Mouse (Mus musculus): ENCODE measurements around the gene H2afv.

H2afv gene

GRCm38 (mm10) chr11:6444077-6444853, at the start of gene H2afv:
Gene H2afv (minus strand): TSS chr11:6444443.
- peak; percentile 99 for DNase-seq (ENCODE audit: low read depth, low spot score)

DNA sequence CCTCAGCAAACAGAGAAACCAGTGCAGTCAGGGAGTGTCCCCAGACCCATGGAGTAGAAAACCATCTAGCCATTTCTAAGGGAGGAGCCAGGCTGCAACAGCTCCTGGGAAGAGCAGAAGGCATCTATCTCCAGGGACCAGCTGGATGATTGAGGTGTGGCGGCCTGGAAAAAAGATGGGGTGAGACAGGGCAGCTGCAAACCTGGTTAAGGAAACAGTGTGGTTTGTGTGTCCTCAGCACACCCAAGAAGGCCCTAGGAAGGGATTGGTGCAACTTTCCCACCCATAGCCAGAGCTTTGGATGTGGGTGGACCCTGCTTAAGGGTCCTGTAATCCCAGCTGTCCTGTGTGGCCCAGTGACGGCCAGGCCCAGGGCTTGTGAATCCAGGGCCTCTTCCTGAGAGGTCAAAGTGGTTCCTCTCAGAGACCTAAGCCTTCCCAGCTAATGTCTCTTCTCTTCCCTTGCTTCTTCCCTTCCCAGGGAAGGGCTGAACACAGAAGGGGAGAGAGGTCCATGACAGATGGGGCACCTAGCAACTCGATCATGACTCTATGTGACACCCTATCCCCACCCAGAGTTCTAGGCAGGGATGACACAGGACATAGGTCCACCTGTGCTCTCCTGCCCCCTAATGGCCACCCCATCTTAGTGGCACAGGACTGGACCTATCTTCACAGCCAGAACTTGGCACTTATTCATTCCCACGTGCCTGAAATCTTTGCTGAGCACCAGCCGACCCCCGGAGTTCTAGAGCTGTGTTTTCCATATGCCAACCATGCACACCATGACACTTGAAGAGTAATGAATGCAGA, 45.7 kb upstream of the H2afv start:
- no peak for DNase-seq (ENCODE audit: low read depth, low spot score)

GRCm38 (mm10) chr11:6489257-6489656, 45.0 kb upstream of the H2afv start:
- no peak for DNase-seq (ENCODE audit: low read depth, low spot score)

DNA sequence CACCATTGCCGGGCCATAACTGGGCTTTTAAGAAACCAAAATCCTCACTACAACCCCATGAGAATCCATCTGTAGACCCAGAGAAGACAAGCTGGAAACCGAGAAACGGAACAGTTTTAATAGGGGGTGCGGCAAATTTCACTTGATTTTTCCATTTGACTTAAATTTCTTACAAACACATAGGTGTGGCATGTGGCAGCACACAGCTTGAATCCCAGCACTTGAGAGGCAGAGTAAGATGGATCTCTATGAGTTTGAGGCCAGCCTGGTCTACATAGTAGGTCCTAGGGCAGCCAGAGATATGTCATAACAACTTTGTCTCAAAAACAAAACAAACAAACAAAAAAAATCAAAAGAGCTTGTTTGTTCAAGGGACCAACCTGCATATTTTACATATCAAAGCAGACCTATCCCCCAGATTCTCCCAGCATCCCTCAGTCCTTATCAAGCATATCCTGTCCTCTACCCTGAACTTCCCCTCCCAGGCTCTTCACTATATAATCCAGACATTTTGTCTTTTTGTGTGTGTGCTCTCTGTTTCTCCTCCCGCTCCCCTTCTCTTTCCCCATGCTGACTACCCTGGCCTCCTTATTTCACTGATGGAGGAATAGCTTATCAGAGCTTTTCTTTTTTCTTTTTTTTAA, 43.9 kb upstream of the H2afv start:
- DNase-seq (ENCODE audit: low read depth, low spot score), result no peak

DNA sequence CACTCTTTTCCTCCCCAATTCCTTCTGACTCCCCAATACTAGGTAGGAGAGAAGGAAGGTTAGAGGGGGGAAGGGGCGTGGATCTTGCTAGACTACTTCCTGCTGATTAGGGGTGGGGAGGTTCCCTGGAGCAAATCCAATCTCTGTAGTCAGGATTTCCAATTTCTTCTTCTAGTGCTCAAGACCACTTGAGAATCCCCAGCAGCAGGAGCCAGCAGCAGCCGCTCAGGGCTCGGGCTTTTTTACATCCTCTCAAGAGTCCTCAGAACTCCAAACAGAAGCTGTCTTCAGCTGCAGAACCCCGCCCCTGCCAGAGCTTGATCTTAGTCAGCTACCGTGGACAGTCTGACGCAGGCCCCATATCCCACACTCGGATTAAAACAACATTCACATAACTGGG, 43.3 kb upstream of the H2afv start:
- DNase-seq (ENCODE audit: low read depth, low spot score), result no peak

GRCm38 (mm10) chr11:6486916-6487315, 42.7 kb upstream of the H2afv start:
- DNase-seq (ENCODE audit: low read depth, low spot score), result no peak

DNA sequence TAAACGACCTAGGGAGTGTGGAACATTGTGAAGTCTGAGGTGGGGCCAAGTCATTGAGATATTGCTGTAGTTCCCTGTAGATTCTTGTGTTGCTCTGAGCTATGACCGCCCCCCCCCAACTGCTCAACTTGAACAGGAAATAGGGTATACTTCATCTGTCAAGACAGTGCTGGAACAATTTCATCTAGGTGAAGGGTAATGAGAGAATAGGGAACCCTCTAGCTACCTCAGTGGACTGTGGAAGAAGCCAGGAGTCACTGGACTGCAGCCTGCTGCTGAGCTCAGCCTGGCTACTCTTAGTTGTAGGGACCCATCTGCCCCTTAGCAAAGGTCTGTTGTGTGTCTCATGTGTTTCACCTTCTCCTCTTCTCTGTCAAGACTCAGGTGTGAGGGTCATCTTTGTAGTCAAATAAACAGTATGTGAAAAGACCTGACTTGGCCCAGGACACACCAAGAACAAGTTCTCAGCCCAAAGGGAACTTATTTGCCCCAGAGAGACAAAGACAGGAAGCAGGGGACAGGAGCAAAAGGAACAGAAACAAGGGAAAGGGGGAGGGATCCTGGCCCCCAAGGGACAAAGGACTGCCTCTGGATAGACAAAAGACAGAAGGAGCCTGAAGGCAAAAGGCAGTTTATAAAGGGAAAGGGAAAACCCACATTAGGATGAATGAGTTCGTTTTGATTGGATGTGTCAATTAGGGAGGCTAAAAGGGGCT, 40.2 kb upstream of the H2afv start:
- DNase-seq (ENCODE audit: low read depth, low spot score), result no peak

- DNase-seq (ENCODE audit: low read depth, low spot score), result no peak
These were observed 38.9 kb upstream of the H2afv start for GRCm38 (mm10) chr11:6483103-6483502.

DNA sequence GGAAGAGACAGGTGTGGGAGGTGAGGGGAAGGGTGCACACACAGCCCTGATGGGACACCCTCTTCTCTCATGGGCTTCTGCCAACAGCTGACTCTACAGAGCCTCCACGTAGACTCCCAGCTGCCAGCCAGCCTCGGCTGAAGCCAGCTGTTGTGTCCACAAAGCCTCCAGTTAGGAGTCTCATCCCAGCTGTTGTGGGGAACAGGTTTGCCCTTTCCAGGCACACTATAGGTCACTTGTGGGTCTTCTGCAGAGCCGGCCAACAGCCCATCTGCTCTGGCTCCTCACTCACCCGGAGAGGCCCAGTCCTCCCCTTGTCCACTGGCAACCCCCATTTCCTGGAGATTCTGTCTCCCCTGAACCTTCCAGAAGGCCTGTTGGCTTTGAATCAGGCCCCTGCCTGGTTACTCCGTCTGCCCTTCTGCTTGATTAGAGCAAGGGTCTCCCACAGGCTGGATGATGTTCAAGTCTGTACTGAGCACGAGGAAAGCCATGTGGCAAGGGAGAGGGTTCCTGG, 37.5 kb upstream of the H2afv start:
- DNase-seq (ENCODE audit: low read depth, low spot score), result no peak

DNA sequence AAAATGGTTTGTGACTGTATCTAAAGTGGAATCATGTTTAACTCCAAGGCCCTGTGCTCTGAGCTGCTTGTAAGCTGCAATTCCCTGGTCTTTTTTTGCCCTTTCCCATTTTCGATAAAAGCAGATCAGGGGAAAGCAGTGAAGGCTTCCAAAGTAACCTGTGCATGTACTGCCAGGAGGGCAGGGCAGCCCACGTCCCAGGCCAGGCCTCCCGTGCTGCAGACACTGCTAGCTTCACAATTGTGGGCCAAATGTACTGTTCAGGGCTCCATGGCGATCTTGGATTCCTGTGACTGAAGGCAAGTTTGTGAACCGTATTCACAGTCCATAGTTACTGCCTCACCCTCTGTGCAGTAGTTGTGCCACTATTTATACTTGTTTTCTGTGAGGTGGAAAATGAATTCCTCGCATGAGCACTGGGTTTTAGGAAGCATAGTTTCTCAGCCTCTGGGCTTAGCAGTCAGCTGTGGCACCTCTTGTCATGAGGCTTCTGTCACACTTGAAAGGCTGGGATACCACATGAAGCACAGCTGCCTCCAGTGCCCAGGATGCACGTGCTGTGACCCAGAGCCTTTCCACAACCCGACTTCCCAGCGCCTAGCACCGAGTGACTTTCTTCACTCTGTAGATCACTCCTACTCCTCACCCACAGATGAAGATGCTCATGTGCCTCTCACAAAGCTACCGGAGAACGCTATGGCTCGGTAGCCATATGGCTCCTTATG, 36.6 kb upstream of the H2afv start:
- no peak for DNase-seq (ENCODE audit: low read depth, low spot score)

GRCm38 (mm10) chr11:6480191-6480590, 35.9 kb upstream of the H2afv start:
- DNase-seq (ENCODE audit: low read depth, low spot score), result no peak

DNA sequence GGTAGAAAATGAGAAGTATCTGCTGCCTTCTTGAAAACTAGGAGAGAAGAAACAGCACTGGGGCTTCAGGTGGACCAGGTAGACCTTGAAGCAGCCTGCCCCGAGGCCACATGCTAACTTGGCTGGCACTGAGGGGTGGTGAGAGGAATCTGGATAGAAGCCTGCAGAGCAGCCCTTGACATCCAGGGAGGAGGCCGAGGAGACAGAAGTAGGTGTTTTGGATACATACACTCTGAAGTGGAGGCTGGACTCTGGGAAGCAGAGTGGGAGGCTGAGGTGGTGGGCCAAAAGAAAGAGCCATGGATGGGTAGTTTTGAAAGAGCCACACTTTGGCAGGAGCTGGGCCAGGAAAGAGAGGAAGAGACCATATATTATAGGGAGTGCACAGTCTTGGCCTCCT, 35.0 kb upstream of the H2afv start:
- DNase-seq (ENCODE audit: low read depth, low spot score), result no peak

DNA sequence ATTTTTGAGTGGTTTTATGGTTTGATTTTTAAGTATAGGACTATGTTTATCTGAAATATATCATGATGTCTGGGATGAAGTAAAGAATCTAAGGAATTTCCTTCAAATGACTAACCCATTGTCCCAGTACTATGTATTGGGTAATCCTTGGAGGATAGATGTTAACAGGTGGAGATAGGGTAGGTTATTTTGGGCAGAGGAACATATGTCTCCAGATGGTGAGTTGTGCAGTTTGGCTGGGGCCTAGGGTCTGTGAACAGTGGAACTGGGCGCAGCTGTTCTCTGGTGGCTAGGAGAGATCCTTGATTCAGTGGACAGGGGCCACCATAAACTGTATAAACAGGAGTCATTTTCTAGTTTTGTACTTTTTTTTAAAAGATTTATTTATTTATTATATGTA, 33.1 kb upstream of the H2afv start:
- no peak for DNase-seq (ENCODE audit: low read depth, low spot score)

- no peak for DNase-seq (ENCODE audit: low read depth, low spot score)
These were observed 32.6 kb upstream of the H2afv start for GRCm38 (mm10) chr11:6476876-6477275.

DNA sequence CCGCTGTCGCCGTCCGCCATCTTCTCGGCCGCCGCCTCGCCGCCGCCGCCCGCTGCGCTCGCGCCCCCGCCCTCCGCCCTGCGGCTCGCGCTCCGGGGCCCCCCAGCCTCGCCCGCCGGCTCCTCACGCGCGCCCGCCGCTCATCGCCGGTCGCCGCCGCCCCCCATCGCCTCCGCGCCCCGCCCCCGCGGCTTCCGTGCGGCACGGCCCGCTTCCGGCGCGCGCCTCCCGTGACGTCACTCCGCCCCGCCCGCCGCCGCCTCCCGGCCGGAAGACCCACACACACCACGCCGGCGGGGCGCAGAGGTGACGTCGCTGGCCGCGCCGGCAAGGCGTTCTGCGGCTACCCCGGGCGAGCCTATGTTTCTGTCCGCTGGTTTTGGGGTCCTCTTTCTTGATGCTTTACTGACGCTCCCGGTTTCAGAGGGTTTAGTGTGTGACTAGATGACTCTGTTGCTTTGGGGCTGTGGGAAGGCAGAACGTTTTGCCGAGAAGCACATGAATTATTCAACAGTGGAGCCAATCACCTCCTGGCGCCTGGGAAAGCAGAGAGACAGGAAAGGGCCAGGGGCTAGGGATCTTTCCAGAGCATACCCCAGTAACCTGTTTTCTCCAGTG, 31.7 kb upstream of the H2afv start, which contains the start of gene Purb:
Gene Purb, minus strand, starts transcription at position 51 of the 618 bp plus-strand sequence.
- peak; percentile 79 for DNase-seq (ENCODE audit: low read depth, low spot score)

GRCm38 (mm10) chr11:6474874-6475731, 30.9 kb upstream of the H2afv start:
- DNase-seq (ENCODE audit: low read depth, low spot score), result no peak

GRCm38 (mm10) chr11:6474381-6474780, 30.1 kb upstream of the H2afv start:
- DNase-seq (ENCODE audit: low read depth, low spot score), result no peak

DNA sequence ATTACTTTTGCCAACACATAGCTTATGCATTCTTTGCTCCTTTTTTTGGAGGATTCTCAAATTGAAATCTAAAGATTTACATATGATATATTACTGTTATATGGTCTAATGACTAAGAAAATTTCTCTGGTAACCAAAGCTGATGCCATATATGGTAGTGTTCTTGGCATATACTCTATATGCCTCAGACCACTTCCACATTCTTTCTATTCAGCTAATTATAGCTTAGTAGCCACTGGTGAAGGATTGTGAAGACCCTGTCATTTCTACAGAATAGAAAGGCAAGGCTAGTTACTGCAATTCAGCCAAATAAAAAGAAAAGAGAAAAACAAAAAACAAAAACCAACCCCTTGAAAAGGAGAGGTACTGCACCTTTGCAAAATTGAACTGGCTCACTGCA, 27.8 kb upstream of the H2afv start:
- no peak for DNase-seq (ENCODE audit: low read depth, low spot score)

DNA sequence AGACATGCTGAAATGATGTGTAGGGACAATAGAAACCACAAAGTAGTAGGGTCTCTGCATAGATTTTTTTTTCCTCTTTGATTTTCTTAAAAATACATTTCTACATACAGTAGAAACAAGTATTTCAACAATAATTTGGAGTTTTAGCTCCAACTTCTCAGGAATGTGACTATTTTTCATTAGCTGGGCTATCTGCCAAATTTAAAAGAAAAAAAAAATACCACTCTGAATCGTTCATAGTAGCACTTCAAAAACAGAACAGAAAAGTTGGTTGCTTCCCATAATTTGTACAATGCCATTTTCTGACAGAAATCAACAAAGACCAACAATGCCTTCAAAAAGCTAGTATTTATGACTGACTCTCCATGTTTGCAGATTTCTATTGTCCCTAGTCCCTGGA, 27.2 kb upstream of the H2afv start:
- no peak for DNase-seq (ENCODE audit: low read depth, low spot score)
